Mouse (Mus musculus) heart, adult 2 months (tissue): ENCODE measurements at regions not wholly inside any gene's neighbourhood (a gene's known extent, or its start where the extent isn't known, plus 50 kb on each side); places are given as distances from the start of the nearest gene placed in this dataset.

Experiments used
- CTCF ChIP-seq: fragments of 200-600 bp; IDR thresholded peaks from 2 replicates; pipeline ENCODE4 v1.8.1; 2022; ENCODE audit warnings: antibody characterized with exemption, mild to moderate bottlenecking, moderate library complexity
- EP300 ChIP-seq: fragments of 200-500 bp; IDR thresholded peaks from 2 replicates; pipeline ENCODE4 v1.6.1; 2011; ENCODE audit warnings: low read depth, low read length, control low read depth; ENCODE audit not compliant: insufficient read depth

- no peak for TF ChIP-seq CTCF
- no peak for TF ChIP-seq EP300
Measured at GRCm38 (mm10) chr1:151101516-151101915, 80.8 kb upstream of the Gm47985 start.
